Mouse (Mus musculus) v-Abl transformed pro-B cells (cell line): ENCODE data around the gene Pex10.

Experiments
- in situ Hi-C, 2 experiments: fragments of 400-800 bp; cut with MboI; formaldehyde crosslinking; loops; one replicate each; pipeline ENCODE4 v1.15.1; 2025; ENCODE audit not compliant: unreplicated experiment in 2 of 2

Pex10 gene

DNA sequence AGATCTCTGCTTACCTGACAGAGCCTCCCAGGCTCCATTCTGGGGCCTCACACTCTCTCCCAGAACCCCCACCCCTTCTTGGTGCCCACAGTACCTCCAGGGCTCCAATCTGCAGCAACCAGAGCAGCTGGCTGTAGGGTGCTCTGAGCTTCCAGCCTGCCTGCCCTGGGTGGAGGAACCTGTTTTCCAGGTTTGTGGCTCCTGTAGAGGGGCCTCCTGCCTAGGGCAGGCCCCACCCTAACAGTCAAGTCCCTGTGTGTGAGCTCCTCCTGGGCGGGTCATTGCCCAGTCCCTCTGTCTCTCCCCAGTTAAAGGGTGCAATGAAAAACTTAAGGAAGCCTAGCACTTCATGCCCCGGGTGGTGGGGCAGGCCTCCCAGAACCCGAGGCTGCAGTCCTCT lies 2.9 kb upstream of the Pex10 start:
- in situ Hi-C loops, result loop anchor here in 1 of 2 experiments (5.0 kb wide), 2 partner anchors 117 to 187 kb away; no protein-coding TSS in a partner anchor

DNA sequence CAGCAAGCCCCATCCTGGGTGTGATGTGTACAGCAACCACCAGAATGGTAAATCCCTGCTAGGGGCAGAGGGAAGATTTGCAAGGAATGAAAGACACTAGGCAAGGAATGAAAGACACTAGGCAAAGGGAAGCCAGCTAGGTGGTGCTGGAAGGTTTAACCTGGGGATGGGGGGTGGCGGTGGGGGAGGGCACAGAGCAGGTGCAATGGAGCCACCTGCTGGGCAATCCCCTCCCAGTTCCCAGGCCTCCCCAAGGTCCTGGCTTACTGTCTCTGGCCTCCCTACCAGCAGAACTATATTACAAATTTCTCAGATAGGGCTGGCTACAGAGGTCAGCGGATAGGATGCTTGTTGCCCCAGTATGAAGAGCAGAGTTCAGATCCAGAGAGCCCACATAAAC lies 2.3 kb upstream of the Pex10 start:
- in situ Hi-C loops, result loop anchor here in 1 of 2 experiments (5.0 kb wide), 2 partner anchors 117 to 187 kb away; no protein-coding TSS in a partner anchor

DNA sequence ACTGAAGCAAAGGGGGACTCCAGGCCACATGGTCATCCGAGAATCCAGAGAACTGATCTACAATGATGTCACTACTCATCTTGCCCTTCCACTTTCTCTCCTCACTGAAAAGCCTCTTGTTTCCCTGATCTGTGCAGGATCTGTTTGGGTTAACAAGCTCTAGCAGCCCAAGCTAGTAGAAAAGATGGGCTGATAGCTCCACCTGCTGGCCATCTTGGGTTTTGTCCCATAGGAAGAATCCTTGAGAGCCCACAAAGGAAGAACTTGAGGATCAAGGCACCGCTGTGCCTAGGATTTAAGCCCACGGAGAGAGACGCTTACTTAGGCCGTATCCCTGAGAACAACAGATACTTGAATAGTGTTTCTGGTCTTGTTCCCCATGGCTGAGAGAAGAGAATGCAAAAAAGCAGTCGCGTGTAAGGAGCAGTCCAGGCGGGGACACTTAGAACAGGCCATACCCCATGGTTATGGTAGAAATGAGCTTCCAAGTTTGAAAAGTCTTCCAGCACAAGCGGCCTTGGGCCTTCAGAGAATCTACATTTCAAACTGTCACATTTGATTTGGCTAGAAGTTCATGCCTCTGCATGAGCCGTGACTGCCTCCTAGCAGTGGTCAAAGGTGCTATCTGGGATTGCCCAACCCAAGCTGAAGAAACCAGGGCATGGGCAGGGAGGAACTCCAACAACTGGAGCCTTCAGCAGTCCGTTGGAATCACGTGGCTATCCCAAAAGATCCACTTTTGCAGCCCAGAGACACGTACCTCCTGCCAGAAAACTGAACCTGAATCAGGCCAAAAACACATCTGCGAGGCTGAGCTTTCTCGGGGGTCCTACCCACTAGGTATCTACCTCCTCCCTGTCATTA lies 614 bp upstream of the Pex10 start:
- in situ Hi-C loops, result loop anchor here (5.0 kb wide), 5 partner anchors 99 to 914 kb away; partner anchors contain the start of gene Tprgl (in 1 of the 2)

DNA sequence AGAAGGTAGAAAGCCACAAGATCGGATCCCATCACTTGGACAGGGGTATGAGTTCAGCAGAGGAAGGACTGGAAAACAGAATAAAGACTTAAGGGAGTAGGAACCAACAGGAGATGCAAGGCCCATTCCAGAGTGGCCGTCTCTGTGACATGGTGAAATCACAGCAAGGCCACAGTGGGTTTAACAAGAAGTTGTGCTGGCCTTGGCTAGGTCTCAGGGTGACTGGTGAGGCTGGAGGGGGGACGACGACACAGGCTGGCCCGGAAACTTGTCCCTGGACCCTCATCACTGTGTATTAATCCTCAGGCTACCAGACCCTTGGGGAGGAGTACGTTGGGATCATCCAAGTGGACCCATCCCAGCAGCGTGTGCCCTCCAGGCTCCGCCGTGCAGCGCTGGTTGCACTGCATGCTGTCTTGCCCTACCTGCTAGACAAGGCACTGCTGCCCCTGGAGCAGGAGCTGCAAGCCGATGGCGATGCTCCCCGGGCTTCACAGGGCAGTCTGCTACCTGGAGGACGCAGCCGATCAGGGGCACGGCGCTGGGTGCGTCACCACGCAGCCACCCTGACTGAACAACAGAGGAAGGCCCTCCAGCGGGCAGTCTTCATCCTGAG lies 1.6 kb downstream of the Pex10 start:
- in situ Hi-C loops, result loop anchor here (5.0 kb wide), 5 partner anchors 101 to 916 kb away; partner anchors contain the start of gene Tprgl (in 1 of the 2)

DNA sequence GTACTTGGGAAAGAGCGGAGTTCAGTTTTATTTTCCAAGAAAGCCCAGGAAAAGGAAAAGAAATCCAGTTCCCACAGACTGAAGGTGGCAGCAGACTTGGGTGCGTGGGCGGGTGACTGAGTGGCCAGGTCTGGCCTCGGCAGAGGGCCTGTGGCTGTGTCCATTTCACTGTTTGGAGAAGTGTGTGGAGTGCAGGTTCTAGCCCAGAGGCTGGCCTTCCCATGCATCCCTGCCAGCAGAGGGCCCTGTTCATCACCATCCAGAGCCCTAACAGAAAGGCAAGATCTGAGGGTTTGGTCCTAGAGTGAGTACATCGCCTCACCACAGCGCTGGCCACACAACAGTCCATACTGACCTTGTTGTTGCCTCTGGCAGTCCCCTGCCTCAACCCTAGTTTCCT lies 2.4 kb downstream of the Pex10 start:
- in situ Hi-C loops, result loop anchor here (5.0 kb wide), 5 partner anchors 102 to 917 kb away; partner anchors contain the start of gene Tprgl (in 1 of the 2)

DNA sequence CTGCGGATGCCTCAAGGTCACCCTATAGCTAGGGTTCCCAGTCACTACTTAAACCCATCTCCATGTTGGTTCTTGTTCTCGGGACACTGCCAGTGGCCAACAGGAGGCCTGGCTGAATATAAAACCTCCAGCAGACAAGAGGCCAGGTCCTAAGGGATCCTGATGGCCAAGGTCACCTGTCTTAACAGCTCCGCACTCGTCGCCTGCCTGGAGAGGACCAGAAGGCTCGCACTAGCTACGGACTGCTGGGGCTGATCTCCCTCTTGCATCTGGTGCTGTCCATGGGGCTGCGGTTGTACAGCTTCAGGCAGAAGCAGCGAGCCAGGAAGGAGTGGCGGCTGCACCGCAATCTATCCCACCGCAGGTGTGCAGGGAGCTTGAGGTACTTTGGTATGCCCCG lies 3.4 kb downstream of the Pex10 start:
- in situ Hi-C loops, result no loop called here

DNA sequence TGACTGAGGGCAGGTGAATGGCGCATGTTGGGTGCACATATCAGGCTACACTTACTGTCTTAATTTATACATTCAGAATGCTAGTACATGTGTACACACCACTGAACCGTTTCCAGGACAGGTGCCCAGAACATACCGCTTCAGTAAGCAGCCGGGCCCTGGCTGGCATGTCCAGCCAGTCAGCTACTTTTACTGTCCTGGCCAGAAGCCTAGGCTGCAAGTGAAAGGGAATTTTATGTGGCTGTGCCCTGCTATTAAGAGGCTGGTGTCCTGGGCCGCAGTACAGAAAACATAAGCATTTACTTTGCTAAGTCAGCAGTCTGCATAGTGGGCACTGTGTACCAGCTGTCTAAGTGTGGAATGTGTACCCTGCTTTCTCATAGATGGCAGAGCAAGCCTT lies 4.1 kb downstream of the Pex10 start:
- in situ Hi-C loops, result no loop called here

DNA sequence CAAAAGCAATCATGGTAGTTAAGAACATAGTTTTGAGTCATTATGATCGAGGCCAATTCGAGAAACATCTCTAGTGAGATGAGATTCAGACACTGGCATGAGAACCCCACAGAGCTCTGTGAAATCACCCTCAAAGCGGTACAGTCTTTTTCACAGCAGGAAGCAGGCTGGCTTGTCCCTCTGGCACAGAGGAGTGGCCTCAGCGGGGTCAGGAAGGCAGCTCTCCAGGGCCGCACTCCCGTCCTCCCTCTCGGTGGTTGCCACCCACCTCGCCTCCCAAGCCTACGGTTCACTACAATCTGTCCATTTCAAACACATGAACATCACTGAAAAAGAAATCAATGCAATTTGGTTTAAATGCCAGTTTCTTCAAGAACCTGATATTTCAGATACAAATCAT lies 7.6 kb downstream of the Pex10 start:
- in situ Hi-C loops, result no loop called here

DNA sequence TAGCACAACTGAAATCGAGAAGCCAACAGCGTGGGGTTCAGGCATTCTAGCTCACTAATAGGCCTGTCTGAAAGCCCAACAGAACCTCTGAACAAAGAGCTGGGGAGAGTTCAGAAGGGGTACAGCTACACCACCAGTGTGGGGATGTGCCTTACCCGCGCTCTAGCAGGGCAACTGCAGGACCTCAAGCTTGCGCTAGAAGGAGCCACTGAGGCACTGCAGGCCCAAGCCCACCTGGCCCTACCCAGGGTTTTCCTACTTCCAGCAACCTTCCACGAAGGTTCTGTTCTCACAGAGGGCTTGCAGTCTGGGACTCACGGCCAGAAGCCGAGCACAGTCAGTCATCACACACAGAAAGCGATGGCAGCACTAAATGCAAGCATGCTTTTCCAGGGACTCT lies 8.3 kb downstream of the Pex10 start:
- in situ Hi-C loops, result loop anchor here (25.0 kb wide), 4 partner anchors 412 to 737 kb away; partner anchors contain the start of genes Gnb1 (in 2 of the 2), Ccnl2 (in 1 of the 2), Fndc10 (in 1 of the 2) and Mrpl20 (in 1 of the 2)

DNA sequence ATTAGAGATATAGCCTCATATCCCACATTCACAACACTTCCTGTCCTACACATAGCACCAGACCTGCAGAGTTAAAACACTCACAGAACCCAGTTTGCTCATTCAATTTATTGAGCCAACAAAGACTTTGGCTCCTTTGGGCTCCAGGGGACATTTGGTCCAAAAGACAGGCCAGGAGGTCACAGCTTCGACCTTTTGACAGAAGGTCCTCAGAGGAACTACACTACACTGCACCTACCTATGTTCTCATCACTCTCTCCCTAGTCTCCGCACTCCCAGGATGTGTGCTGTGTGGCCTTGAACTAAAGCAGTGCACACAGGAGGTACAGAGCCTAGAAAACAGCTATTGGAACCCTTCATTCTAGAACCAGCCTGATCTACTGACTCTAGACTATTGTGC lies 9.0 kb downstream of the Pex10 start:
- in situ Hi-C loops, result loop anchor here (25.0 kb wide), 4 partner anchors 411 to 736 kb away; partner anchors contain the start of genes Gnb1 (in 2 of the 2), Ccnl2 (in 1 of the 2), Fndc10 (in 1 of the 2) and Mrpl20 (in 1 of the 2)

DNA sequence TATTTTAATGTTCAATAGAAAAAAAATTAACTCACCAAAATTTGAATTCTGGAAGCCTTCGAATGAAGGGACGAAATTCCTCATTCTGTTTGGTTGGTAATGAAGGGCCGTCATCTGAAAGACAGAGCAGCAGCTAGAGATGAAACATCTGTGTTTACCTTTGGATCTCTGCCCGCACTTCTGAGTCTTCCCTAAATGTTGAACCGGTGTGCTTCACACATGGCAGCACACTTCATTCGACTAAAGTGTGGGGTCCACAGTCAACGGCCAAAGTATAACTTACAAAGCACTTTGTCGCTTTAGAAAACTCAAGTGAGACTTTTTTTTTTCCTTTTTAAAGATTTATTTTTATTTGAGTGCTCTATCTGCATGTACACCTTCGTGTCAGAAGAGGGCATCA lies 9.9 kb downstream of the Pex10 start:
- in situ Hi-C loops, result loop anchor here (25.0 kb wide), 4 partner anchors 411 to 736 kb away; partner anchors contain the start of genes Gnb1 (in 2 of the 2), Ccnl2 (in 1 of the 2), Fndc10 (in 1 of the 2) and Mrpl20 (in 1 of the 2)

DNA sequence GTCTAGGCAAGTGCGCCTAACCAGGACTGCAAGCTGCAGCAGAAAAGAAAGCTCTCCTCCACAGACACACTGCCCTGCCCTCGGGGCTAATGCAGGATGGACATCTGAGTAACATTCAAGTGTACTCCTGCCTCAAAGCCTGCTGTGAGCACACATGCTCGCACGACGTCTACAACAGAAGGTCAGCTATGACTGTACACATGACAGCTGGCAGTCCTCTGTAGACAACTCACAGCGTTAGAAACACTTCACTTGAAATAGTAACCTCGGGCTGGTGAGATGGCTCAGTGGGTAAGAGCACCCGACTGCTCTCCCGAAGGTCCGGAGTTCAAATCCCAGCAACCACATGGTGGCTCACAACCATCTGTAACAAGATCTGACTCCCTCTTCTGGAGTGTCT lies 12.0 kb downstream of the Pex10 start:
- in situ Hi-C loops, result loop anchor here (25.0 kb wide), 4 partner anchors 408 to 733 kb away; partner anchors contain the start of genes Gnb1 (in 2 of the 2), Ccnl2 (in 1 of the 2), Fndc10 (in 1 of the 2) and Mrpl20 (in 1 of the 2)

DNA sequence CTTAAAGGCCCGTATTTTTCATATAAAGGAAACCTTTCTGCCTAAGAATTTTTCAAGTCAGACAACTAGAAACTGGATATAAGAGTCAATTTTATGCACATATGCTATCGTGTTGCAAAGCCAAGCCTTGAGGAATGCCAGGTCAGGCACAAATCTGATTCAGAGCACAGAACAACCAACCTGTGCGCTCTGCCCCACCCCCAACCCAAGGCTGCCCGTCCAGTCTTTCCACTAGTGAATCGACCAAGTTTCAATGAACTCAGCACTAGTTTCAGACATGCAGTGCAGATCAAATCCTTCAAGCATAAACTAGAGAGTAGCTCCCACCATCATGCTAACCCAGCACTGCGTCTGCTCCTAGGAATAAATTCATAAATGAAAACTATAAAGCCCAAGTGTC lies 12.8 kb downstream of the Pex10 start:
- in situ Hi-C loops, result loop anchor here (25.0 kb wide), 4 partner anchors 408 to 733 kb away; partner anchors contain the start of genes Gnb1 (in 2 of the 2), Ccnl2 (in 1 of the 2), Fndc10 (in 1 of the 2) and Mrpl20 (in 1 of the 2)

DNA sequence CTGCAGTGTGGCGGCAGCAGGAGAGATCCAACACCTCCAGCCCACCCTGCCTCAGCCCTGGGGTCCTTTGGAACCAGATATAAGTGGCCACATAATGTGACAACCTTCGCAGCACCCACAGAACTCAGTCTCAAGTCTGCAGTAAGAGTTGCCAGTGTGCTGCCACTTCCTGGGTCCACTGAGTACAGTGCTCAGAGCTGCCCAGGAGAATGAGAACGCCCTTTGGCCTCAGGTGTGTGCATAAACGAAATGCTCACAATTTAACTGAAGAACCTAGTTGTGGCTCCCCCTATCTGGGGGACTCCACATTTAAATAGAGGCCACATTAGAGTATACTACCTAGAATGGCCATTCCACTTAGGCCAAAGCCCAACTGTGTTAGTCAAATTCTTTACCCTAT lies 16.7 kb downstream of the Pex10 start:
- in situ Hi-C loops, result loop anchor here (25.0 kb wide), 4 partner anchors 404 to 729 kb away; partner anchors contain the start of genes Gnb1 (in 2 of the 2), Ccnl2 (in 1 of the 2), Fndc10 (in 1 of the 2) and Mrpl20 (in 1 of the 2)

DNA sequence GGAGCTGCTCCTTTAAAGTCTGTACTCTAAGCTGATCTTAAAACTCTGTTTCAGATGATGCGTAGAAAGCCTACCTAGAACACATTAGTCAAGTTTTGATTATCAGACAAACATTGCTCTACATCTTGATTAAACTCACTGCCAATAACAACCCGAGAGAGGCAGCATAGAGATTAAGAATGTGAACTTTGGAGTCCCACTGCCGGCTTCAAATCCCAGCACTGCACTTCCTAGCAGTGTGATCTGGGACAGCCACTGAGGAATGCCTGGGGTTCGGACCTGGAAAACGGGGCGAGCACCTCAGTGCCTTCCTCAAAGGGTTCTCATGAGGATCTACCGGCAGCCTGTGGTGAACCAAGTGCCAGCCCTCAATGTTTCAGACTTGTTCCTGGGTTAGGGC lies 17.5 kb downstream of the Pex10 start:
- in situ Hi-C loops, result loop anchor here (25.0 kb wide), 4 partner anchors 403 to 728 kb away; partner anchors contain the start of genes Gnb1 (in 2 of the 2), Ccnl2 (in 1 of the 2), Fndc10 (in 1 of the 2) and Mrpl20 (in 1 of the 2)

DNA sequence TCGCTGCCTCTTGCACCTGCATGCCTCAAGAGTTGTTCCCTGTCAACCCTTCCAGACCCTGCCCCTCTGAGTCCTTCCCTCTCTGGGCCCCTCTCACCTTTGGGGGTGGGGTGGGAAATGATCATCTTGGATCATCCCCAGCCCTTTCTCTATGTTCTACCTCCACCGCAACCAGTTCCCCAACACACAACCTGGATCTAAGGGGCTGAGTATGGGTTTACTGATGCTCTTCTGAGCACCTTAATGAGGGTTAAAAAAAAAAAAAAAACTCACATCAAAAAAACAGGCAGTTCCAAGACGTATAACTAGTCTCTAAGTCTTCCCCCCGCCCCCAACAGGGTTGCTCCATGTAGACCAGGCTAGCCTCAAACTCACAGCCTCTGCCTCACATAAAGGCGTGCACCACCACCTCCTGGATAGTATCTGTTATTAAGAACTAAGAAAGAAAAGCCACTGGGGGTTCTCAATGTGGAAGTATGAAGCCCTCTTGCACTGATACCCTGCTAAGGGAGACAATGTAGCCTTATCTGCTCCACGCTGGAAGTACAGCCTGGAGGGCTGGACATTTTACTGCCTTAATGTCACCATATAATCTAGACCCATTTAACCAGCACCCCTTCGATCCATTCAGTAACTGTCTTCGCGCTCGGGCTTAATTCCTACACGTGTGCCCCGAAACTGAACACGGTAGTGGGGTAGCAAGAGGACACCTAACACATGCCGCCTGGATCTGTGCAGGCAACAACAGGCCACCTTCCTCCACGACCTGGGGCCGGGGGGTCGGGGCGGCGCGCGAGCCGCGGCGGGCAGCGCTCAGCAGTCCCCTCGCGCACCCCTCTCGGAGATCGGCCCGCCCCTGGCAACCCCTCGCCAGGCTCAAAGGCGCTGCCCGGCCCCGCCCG lies 18.6 kb downstream of the Pex10 start:
- in situ Hi-C loops, result loop anchor here (25.0 kb wide), 4 partner anchors 402 to 727 kb away; partner anchors contain the start of genes Gnb1 (in 2 of the 2), Ccnl2 (in 1 of the 2), Fndc10 (in 1 of the 2) and Mrpl20 (in 1 of the 2)

DNA sequence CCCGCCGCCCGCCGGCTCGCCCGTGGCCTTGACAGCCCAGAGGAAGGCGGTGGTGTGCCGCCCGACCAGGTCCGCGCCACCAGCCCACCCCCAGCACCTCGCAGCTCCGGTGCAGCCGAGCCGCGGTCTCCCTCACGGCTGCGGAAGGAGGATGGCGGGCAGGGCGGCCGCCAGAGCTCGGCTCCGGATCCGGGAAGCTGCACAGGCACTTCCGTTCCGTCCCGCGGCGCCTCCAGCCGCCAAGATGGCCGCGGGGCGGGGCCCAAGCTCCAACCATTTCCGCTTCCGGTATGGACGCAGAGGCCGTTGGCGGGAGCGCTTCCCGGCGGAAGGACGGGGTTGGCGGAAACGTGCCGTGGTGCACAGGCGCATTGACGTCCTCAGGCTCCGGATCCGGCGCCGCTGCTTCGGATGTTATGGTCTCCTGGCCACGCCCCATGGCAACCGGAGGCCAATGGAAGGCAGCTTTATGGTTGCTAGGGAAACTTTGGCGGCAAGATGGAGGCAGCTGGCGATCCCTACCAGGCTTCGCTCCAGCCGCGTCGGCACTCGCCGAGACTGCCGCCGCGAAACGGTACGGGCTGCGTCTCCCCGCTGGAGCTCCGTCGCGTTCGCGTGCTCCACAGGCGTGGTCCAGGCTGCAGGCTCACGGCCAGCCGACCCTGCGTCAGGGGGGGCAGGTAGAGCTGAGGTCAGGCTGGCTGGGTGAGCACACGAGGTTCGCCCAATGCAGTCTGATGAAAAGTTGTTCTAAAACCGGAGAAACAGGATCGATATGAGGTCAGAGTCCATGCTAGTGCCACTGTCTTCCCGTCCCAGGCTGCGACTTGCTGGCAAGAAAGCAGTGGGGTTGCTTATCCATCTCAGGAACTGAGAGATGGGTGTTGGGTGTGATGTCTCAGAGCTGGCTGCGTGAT lies 19.6 kb downstream of the Pex10 start, which contains the start of the genes Rer1 and Morn1:
Gene Rer1 (minus strand): TSS at position 275 of the 917 bp plus-strand sequence.
Gene Morn1 (plus strand): TSS at position 470 of the 917 bp plus-strand sequence.
- in situ Hi-C loops, result loop anchor here (25.0 kb wide), 4 partner anchors 401 to 726 kb away; partner anchors contain the start of genes Gnb1 (in 2 of the 2), Ccnl2 (in 1 of the 2), Fndc10 (in 1 of the 2) and Mrpl20 (in 1 of the 2)

DNA sequence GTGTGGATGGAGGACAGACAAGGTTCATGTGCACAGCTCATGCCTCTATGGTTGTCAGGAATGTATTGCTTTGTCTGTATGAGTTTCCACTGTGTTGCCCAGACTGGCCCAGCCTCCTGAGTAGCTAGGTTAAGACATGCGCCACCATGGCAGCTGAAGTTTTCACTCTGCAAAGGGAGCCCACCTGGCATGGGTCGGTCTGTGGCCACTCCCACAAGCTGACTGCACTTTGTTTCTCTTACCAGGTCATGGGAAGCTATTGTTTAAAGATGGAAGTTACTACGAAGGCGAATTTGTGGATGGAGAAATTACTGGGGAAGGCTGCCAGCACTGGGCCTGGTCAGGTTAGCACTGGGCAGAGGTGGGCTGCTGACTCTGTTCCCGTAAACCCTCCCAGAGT lies 22.4 kb downstream of the Pex10 start:
- in situ Hi-C loops, result loop anchor here (25.0 kb wide), 4 partner anchors 398 to 723 kb away; partner anchors contain the start of genes Gnb1 (in 2 of the 2), Ccnl2 (in 1 of the 2), Fndc10 (in 1 of the 2) and Mrpl20 (in 1 of the 2)
